Mouse (Mus musculus) thymus, adult 2 months (tissue): ENCODE measurements at regions not wholly inside any gene's neighbourhood (a gene's known extent, or its start where the extent isn't known, plus 50 kb on each side); places are given as distances from the start of the nearest gene placed in this dataset.

ENCODE experiments used
- DNase-seq: peaks from one replicate; pipeline ENCODE4 v3.0.0; 2021
- H3K27ac ChIP-seq: fragments of 200-500 bp; 2 replicates; pipeline ENCODE4 v1.5.1; 2012; ENCODE audit warnings: low read length, control low read depth; ENCODE audit not compliant: control insufficient read depth, insufficient read depth
- H3K27me3 ChIP-seq: fragments of 200-500 bp; 2 replicates; pipeline ENCODE4 v1.6.1; 2012; ENCODE audit warnings: mild to moderate bottlenecking, low read length, moderate library complexity, mixed read lengths; ENCODE audit not compliant: control insufficient read depth, insufficient read depth
- H3K36me3 ChIP-seq: fragments of 200-500 bp; 2 replicates; pipeline ENCODE4 v1.6.1; 2012; ENCODE audit warnings: mild to moderate bottlenecking, low read length, moderate library complexity; ENCODE audit not compliant: control insufficient read depth, insufficient read depth
- H3K4me1 ChIP-seq: fragments of 200-500 bp; replicated peaks from 2 replicates; pipeline ENCODE4 v1.6.1; 2012; ENCODE audit warnings: low read length; ENCODE audit not compliant: control insufficient read depth, insufficient read depth
- H3K4me3 ChIP-seq: fragments of 200-500 bp; 2 replicates; pipeline ENCODE4 v1.5.1; 2012; ENCODE audit warnings: mild to moderate bottlenecking, low read length, control low read depth, moderate library complexity; ENCODE audit not compliant: control insufficient read depth, insufficient read depth
- CTCF ChIP-seq: fragments of 200-500 bp; IDR thresholded peaks from 2 replicates; pipeline ENCODE4 v1.5.1; 2012; ENCODE audit warnings: mild to moderate bottlenecking, control low read depth, low read length, moderate library complexity, borderline replicate concordance; ENCODE audit not compliant: control insufficient read depth, poor library complexity, insufficient read depth; ENCODE audit errors: extremely low read depth
- POLR2A ChIP-seq: fragments of 200-500 bp; IDR thresholded peaks from 2 replicates; pipeline ENCODE4 v1.6.1; 2012; ENCODE audit warnings: mild to moderate bottlenecking, low read length, control low read depth, moderate library complexity; ENCODE audit not compliant: control insufficient read depth, poor library complexity, insufficient read depth; ENCODE audit errors: extremely low read depth
- WGBS: fragments of 180-500 bp; shearing (Covaris S2); methylation state at CpG from one replicate; pipeline ENCODE4 v1.1.7; 2018; 5-methylcytosine and 5-hydroxymethylcytosine counted together

DNA sequence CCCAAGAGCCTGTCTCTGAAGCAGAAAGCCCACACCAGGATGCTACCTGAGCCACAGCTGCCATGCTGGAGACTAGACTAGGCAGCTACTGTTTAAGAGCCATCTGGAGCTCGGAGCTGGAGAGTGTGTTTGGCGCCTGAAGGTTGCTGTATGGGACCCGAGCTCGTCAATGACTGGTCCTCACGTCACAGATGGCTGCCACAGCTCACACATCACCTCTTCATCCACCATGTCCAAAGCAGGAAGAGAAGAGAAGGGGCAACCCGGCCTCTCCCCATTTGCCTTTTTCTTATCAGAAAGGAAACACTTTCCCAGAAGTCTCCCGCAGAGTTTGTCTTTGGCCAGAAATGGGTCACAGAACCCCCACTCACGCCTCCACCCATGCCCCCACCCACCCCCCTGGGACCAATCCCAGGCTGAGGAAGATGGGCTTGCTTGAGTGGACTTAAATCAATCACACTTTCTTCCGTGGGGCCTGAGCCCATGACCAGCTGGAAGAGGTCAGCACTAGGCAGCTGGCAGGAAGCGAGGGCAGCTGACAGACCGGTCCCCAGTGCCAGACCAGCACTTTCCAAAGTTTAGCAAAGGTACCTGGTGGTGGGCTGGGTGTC lies 53.5 kb upstream of the Ptpn1 start:
- no peak overlapping the region for H3K4me3 ChIP-seq
- H3K27ac ChIP-seq = no peak overlapping the region
- H3K4me1 ChIP-seq = no peaks in the 10 kb centered on the region
- TF ChIP-seq POLR2A (no peak), CTCF (no peak)
- H3K27me3 ChIP-seq = no peaks in the 10 kb centered on the region
- WGBS = 82% methylated on average over 11 of the region's 11 CpGs
- no peak for DNase-seq
- no peaks in the 10 kb centered on the region for H3K36me3 ChIP-seq

DNA sequence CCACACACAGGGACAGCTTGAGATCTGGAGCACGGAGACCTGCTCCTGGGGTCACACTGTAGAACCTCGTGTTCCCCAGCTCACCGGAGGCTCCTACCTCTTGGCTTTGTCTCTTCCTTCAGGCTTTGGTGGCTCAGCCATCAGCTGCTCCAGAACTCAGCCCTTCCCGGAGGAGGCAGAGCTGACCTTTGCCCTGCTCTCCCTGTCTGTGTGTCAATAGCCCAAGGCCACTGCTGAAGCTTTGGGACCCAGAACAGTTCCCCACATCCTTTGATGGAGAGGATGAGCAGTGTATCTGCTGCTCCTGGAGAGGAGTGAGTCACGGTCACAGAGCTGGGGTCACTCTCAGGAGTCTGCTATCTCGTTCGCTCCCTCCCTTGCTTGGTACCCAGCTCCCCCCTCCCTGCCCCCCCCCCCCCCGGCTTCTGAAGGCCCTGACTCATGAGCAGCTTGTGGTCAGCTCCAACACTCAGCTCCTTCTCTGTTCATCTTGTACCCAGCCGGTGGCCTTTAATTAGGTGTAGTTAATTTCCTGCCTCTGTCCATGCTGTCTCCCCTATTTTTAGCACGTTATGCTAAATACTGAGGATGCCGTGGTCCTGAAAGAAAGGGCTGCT lies 54.5 kb upstream of the Ptpn1 start:
- 62% methylated on average over 11 of the region's 11 CpGs for WGBS
- Histone ChIP-seq H3K4me3 (no peak overlapping the region), H3K4me1 (no peaks in the 10 kb centered on the region), H3K36me3 (no peaks in the 10 kb centered on the region), H3K27ac (no peak overlapping the region), H3K27me3 (no peaks in the 10 kb centered on the region)
- TF ChIP-seq POLR2A (no peak), CTCF (no peak)
- DNase-seq = no peak

DNA sequence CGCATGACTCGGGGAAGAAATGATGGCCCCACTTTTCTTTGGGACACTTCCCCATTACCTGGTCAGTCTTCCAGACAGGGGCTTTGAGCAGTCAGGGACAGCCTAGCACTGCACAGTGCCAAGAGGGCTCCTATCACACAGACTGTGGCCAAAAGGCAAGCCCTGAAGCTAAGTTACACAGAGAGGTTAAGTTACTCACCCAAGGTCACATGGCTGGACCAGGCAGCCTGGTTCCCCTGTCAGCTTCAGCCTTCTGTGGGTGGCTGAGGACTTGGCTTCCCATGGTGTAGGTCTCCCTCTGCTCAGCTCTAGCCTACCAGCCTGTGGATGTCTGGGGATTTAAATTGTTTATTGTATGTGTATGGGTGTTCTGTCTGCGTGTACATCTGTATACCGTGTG lies 59.4 kb upstream of the Ptpn1 start:
- H3K4me3 ChIP-seq = no peak overlapping the region
- DNase-seq = no peak
- WGBS = 91% methylated on average over 4 of the region's 4 CpGs
- no peak overlapping the region for H3K27ac ChIP-seq
- no peaks in the 10 kb centered on the region for H3K36me3 ChIP-seq
- no peak for TF ChIP-seq CTCF
- no peak for TF ChIP-seq POLR2A
- no peaks in the 10 kb centered on the region for H3K27me3 ChIP-seq
- H3K4me1 ChIP-seq = no peaks in the 10 kb centered on the region

DNA sequence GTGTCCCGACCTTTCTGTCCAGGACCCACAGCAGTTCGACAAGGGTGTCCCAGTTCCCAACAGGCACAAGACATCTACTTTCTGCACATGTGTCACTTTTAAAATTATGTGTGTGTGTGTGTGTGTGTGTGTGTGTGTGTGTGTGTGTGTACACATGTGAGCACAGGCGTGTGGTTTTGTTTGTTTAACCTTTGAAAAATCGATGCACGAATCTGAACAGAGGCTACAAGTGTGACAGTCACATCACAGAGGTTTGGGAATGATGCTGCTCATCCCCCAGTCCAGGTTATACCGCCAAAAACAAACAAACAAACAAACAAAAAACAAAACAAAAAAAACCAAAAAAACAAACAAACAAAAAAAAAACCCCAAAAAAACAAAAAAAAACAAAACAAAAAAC lies 61.7 kb upstream of the Ptpn1 start:
- H3K27me3 ChIP-seq = no peaks in the 10 kb centered on the region
- H3K27ac ChIP-seq = no peak overlapping the region
- TF ChIP-seq CTCF (no peak), POLR2A (no peak)
- H3K36me3 ChIP-seq = no peaks in the 10 kb centered on the region
- WGBS = 95% methylated on average over 6 of the region's 6 CpGs
- H3K4me1 ChIP-seq = peaks cover 7% of the 10 kb centered on the region
- no peak for DNase-seq
- H3K4me3 ChIP-seq = no peak overlapping the region

DNA sequence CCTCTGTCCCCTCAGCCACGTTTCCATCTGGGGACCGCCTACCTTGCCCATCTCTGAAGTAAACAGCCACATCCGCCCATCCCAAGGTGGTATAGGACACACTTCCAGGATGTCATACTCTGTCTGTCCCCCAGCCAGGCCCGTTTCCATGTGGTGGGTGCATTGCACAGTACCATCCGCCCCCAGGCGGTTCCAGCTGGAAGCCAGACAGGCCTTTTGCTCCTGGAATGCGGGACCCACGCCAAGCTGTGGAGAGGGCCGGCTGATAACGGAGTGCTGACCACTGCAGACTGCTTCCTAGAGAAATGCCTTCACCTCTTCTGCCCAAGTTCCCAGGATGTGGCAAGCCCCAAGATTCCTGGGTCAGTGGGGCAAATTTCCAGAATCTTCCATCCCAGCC lies 65.1 kb upstream of the Ptpn1 start:
- no peak overlapping the region for H3K4me3 ChIP-seq
- WGBS = 93% methylated on average over 10 of the region's 10 CpGs
- no peaks in the 10 kb centered on the region for H3K27me3 ChIP-seq
- no peak overlapping the region for H3K27ac ChIP-seq
- no peak for TF ChIP-seq POLR2A
- no peak for TF ChIP-seq CTCF
- H3K4me1 ChIP-seq = peaks cover 7% of the 10 kb centered on the region
- DNase-seq = no peak
- no peaks in the 10 kb centered on the region for H3K36me3 ChIP-seq

DNA sequence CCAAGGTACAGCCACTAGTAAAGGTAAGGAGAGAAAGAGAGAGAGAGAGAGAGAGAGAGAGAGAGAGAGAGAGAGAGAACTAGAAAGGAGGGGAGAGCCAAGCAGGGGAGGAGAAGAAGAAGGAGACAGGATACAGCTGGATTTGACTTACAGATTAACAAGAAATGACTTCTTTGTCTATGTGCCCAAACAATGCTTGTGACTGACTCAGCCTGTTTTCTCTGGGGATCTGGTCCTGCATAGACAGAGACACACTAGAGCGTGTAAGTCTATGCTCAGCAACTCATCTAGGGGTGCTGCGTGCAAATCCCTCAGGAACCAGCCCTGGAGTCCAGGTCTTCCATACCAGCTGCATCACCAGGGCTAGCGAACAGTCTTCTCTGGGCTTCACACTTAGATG lies 66.3 kb upstream of the Ptpn1 start:
- H3K27ac ChIP-seq = no peak overlapping the region
- TF ChIP-seq CTCF (no peak), POLR2A (no peak)
- peaks cover 7% of the 10 kb centered on the region for H3K4me1 ChIP-seq
- H3K27me3 ChIP-seq = no peaks in the 10 kb centered on the region
- H3K36me3 ChIP-seq = no peaks in the 10 kb centered on the region
- no peak for DNase-seq
- 99% methylated on average over 3 of the region's 3 CpGs for WGBS
- H3K4me3 ChIP-seq = no peak overlapping the region

DNA sequence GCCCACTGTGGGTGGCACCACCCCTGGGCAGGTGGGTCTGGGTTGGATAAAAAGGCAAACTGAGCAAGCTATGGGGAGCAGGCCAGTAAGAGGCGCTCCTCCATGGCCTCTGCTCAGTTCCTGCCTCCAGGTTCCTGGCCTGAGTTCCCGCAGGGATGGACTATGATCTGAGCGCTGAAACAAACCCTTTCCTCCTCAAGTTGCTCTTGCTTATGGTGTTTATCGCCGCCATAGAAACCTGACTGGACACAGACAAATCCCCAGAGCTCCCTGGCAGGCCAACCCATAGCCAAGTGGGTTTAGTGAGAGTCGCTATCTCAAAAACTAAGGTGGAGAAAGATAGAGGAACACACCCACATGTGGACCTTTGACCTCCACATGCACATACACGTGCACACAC lies 67.2 kb upstream of the Ptpn1 start:
- Histone ChIP-seq H3K27me3 (no peaks in the 10 kb centered on the region), H3K4me3 (no peak overlapping the region), H3K4me1 (peaks cover 7% of the 10 kb centered on the region), H3K27ac (no peak overlapping the region), H3K36me3 (no peaks in the 10 kb centered on the region)
- no peak for DNase-seq
- 91% methylated on average over 7 of the region's 7 CpGs for WGBS
- TF ChIP-seq POLR2A (no peak), CTCF (no peak)
